Mouse (Mus musculus) cerebellum, adult 2 months (tissue): ENCODE data around the gene Tiam1. TPM values are rescaled to one million over a fixed set of nuclear protein-coding genes. Genes with fewer than 3 reads are reported as not detected.

Experiments
- DNase-seq, 2 experiments: peaks; one replicate each; pipeline ENCODE4 v3.0.0; 2021
- H3K27ac ChIP-seq: fragments of 200-500 bp; 2 replicates; pipeline ENCODE4 v1.5.1; 2012; ENCODE audit warnings: low read length, control low read depth, inconsistent platforms; ENCODE audit not compliant: insufficient read depth
- H3K27me3 ChIP-seq: fragments of 200-500 bp; 2 replicates; pipeline ENCODE4 v1.6.1; 2012; ENCODE audit warnings: inconsistent platforms, mild to moderate bottlenecking, low read length, moderate library complexity; ENCODE audit not compliant: control insufficient read depth, insufficient read depth
- H3K4me1 ChIP-seq: fragments of 200-500 bp; 2 replicates; pipeline ENCODE4 v1.6.1; 2011; ENCODE audit warnings: low read length; ENCODE audit not compliant: control insufficient read depth, insufficient read depth
- H3K4me3 ChIP-seq: fragments of 200-500 bp; replicated peaks from 2 replicates; pipeline ENCODE3; 2011; ENCODE audit warnings: mild to moderate bottlenecking, low read depth, low read length, control low read depth; ENCODE audit not compliant: insufficient read depth
- CTCF ChIP-seq: fragments of 200-500 bp; IDR thresholded peaks from 2 replicates; pipeline ENCODE4 v1.5.1; 2011; ENCODE audit warnings: low read depth, mild to moderate bottlenecking, control low read depth, low read length, moderate library complexity, borderline replicate concordance; ENCODE audit not compliant: insufficient read depth
- POLR2A ChIP-seq: fragments of 200-500 bp; IDR thresholded peaks from 2 replicates; pipeline ENCODE4 v1.6.1; 2011; ENCODE audit warnings: low read length, control low read depth, borderline replicate concordance; ENCODE audit not compliant: insufficient read depth
- WGBS: fragments of 180-500 bp; shearing (Covaris S2); methylation state at CpG from one replicate; pipeline ENCODE4 v1.1.7; 2018; 5-methylcytosine and 5-hydroxymethylcytosine counted together
- polyA plus RNA-seq: library from polyadenylated mRNA; depleted of rRNA; stranded (reverse); fragments of >200 nt; gene quantifications from 2 replicates; pipeline ENCODE4 v1.2.3, GENCODE M21; 2012

Tiam1 gene
- polyA plus RNA-seq, 1 experiment = 73.6 TPM

DNA sequence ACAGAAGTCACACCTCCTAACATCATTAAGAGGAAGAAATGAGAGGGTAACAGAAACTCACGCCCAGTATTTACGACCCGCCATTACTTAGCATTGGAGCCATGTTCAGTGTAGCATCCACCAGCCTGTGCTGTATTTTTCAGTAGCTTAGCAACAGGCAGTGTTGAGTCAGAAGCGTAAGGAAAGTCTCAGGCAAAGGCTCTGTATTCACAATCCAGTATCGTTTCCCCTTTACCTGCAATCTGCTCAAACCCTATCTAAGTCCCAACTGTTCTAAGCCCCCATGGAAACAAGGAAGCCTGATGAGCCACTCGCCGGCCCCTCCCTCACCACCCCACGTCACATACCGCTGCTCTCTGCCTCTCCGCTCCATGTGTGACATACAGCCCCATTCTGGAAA is 100.7 kb downstream of the Tiam1 start:
- no peak for DNase-seq
- H3K4me1 ChIP-seq = peaks cover 3% of the 10 kb centered on the region; the same call in 1 of the 2 replicates
- H3K4me3 ChIP-seq = no peak overlapping the region
- H3K27ac ChIP-seq = no peak overlapping the region
- no peak for TF ChIP-seq POLR2A
- 94% methylated on average over 10 of the region's 10 CpGs for WGBS
- no peaks in the 10 kb centered on the region for H3K27me3 ChIP-seq

- peaks cover 3% of the 10 kb centered on the region; the same call in 1 of the 2 replicates for H3K4me1 ChIP-seq
- no peak overlapping the region for H3K27ac ChIP-seq
- no peak overlapping the region for H3K4me3 ChIP-seq
- no peak for TF ChIP-seq CTCF
- no peak for TF ChIP-seq POLR2A
- H3K27me3 ChIP-seq = no peaks in the 10 kb centered on the region
- DNase-seq = no peak
- 86% methylated on average over 10 of the region's 10 CpGs for WGBS
Observed at GRCm38 (mm10) chr16:90042386-90042785, 101.2 kb downstream of the Tiam1 start.

GRCm38 (mm10) chr16:90040771-90041364 is 102.7 kb downstream of the Tiam1 start:
- Histone ChIP-seq H3K27ac (no peak overlapping the region), H3K4me1 (peaks cover 3% of the 10 kb centered on the region; the same call in 1 of the 2 replicates), H3K4me3 (no peak overlapping the region), H3K27me3 (no peaks in the 10 kb centered on the region)
- TF ChIP-seq CTCF (no peak), POLR2A (no peak)
- no peak for DNase-seq
- WGBS = 58% methylated on average over 8 of the region's 8 CpGs

DNA sequence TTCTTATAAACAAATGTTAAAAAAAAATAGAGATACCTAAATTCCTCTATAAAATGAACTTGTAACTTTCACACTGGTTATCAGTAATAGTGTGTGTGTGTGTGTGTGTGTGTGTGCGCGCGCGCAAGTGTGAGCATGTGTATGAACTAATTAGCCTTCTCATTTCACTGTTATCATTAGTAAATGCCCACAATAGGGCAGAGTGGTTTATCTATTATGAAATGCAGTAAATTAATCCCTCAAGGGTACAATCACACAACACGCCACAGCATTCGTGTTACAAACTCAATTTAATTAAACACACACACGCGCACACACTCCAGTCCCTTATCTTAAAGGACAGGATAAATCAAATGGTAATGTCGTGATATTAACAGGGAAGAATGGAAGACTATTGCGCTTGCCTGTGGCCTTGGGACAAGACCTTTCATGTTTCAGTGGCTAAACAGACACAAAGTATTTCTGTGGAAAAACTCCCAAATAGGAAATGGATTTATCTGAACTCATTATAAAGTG is 107.9 kb downstream of the Tiam1 start:
- H3K4me3 ChIP-seq = no peak overlapping the region
- 98% methylated on average over 10 of the region's 10 CpGs for WGBS
- no peak for TF ChIP-seq POLR2A
- TF ChIP-seq CTCF = no peak

GRCm38 (mm10) chr16:90030355-90030754 is 113.2 kb downstream of the Tiam1 start:
- peaks cover 13% of the 10 kb centered on the region for H3K4me1 ChIP-seq
- H3K4me3 ChIP-seq = no peak overlapping the region
- WGBS = 97% methylated on average over 14 of the region's 14 CpGs
- H3K27ac ChIP-seq = no peak overlapping the region
- no peaks in the 10 kb centered on the region for H3K27me3 ChIP-seq
- TF ChIP-seq POLR2A (no peak), CTCF (0 out of 2 replicates have a peak, but pooled peaks have one; percentile 7)
- no peak for DNase-seq

More for the DNA sequence above, 107.9 kb downstream of the Tiam1 start:
- no peak for DNase-seq
- Histone ChIP-seq H3K4me1 (no peaks in the 10 kb centered on the region), H3K27me3 (no peaks in the 10 kb centered on the region), H3K27ac (no peak overlapping the region)

GRCm38 (mm10) chr16:90027886-90028285 is 115.7 kb downstream of the Tiam1 start:
- Histone ChIP-seq H3K4me1 (peaks cover 31% of the 10 kb centered on the region), H3K27me3 (no peaks in the 10 kb centered on the region), H3K27ac (no peak overlapping the region), H3K4me3 (no peak overlapping the region)
- DNase-seq = no peak
- TF ChIP-seq POLR2A = no peak
- TF ChIP-seq CTCF = no peak
- 32% methylated on average over 3 of the region's 3 CpGs for WGBS

GRCm38 (mm10) chr16:90025526-90026172 is 117.9 kb downstream of the Tiam1 start:
- Histone ChIP-seq H3K27me3 (no peaks in the 10 kb centered on the region), H3K27ac (peak overlapping the region; percentile 75), H3K4me1 (peaks cover 41% of the 10 kb centered on the region), H3K4me3 (no peak overlapping the region)
- no peak for TF ChIP-seq CTCF
- TF ChIP-seq POLR2A = no peak
- peak; percentile 68 to 84 for DNase-seq
- WGBS = 16% methylated on average over 6 of the region's 6 CpGs

DNA sequence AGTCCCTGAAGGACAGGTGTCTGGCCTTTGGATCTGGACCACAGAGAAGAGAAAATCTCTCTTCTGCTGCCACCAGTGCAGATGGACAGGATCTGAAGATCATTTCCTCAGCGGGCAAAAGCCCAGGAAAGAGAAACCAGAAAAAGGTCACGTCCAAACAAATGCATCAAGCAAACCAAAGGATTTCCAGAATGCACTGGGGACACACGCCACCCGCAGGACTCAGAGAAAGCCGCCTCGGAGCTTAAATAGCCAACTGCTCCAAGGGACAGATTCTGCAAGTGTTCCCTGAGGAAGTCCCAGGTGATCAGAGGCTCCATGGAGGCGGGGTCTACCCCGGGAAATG is 119.9 kb downstream of the Tiam1 start:
- peaks cover 41% of the 10 kb centered on the region for H3K4me1 ChIP-seq
- TF ChIP-seq CTCF (peak; percentile 63; the same call in 1 of the 2 replicates), POLR2A (no peak)
- H3K27me3 ChIP-seq = no peaks in the 10 kb centered on the region
- 8% methylated on average over 8 of the region's 8 CpGs for WGBS
- DNase-seq = peak; percentile 85 to 96
- H3K27ac ChIP-seq = peak overlapping the region; percentile 95
- no peak overlapping the region for H3K4me3 ChIP-seq
